Mouse (Mus musculus) liver, embryonic 15.5 days (tissue): ENCODE data around the gene Sh2d1b2. TPM values are rescaled to one million over a fixed set of nuclear protein-coding genes. Genes with fewer than 3 reads are reported as not detected.

ENCODE experiments used
- ATAC-seq: fragments of 200-750 bp; cut with Nextera tagmentation; 2 replicates; pipeline ENCODE4 v1.8.0; 2017; ENCODE audit warnings: moderate number of reproducible peaks, mild to moderate bottlenecking, moderate library complexity; ENCODE audit not compliant: insufficient read depth
- H3K27ac ChIP-seq: fragments of 300-500 bp; sonication (generic); replicated peaks from 2 replicates; pipeline ENCODE4 v1.5.1; 2015; ENCODE audit warnings: mild to moderate bottlenecking, inconsistent platforms
- H3K27me3 ChIP-seq: fragments of 300-500 bp; sonication (generic); 2 replicates; pipeline ENCODE4 v1.6.1; 2015; ENCODE audit warnings: mild to moderate bottlenecking, inconsistent platforms
- H3K36me3 ChIP-seq: fragments of 300-500 bp; sonication (generic); replicated peaks from 2 replicates; pipeline ENCODE4 v1.6.1; 2015; ENCODE audit warnings: moderate library complexity, mild to moderate bottlenecking, inconsistent platforms
- H3K4me1 ChIP-seq: fragments of 300-500 bp; sonication (generic); replicated peaks from 2 replicates; pipeline ENCODE4 v1.6.1; 2015; ENCODE audit warnings: inconsistent platforms
- H3K4me2 ChIP-seq: fragments of 300-500 bp; sonication (generic); 2 replicates; pipeline ENCODE4 v1.6.1; 2015; ENCODE audit warnings: moderate library complexity, mild to moderate bottlenecking, inconsistent platforms
- H3K4me3 ChIP-seq: fragments of 300-500 bp; sonication (generic); replicated peaks from 2 replicates; pipeline ENCODE4 v1.5.1; 2015; ENCODE audit warnings: mild to moderate bottlenecking, inconsistent platforms
- H3K9ac ChIP-seq: fragments of 300-500 bp; sonication (generic); 2 replicates; pipeline ENCODE4 v1.6.1; 2015; ENCODE audit warnings: moderate library complexity, mild to moderate bottlenecking, inconsistent platforms
- H3K9me3 ChIP-seq: fragments of 300-500 bp; sonication (generic); replicated peaks from 2 replicates; pipeline ENCODE4 v1.6.1; 2016; ENCODE audit warnings: inconsistent platforms
- WGBS: fragments of 180-500 bp; shearing (Covaris S2); methylation state at CpG from one replicate; pipeline ENCODE4 v1.1.7; 2015; ENCODE audit warnings: mixed read lengths; ENCODE audit not compliant: insufficient replicate concordance; 5-methylcytosine and 5-hydroxymethylcytosine counted together
- polyA plus RNA-seq: library from polyadenylated mRNA; unstranded; fragments of >200 nt; fragmentation: Nextera tagmentation; extraction: Ambion mirVana; gene quantifications from 2 replicates; pipeline ENCODE4 v1.2.1, GENCODE M21; 2015

Gene Sh2d1b2
- polyA plus RNA-seq, 1 experiment from 2014 or later, result not detected

GRCm38 (mm10) chr1:170277016-170277415 is 44.5 kb downstream of the Sh2d1b2 start, which contains the start of gene Sh2d1b1:
Gene Sh2d1b1, plus strand, starts transcription at chr1:170277320.
- H3K4me3 ChIP-seq, result no peak within 1 kb of the TSS
- H3K4me2 ChIP-seq, result no peak within 1 kb of the TSS
- ATAC-seq, result no peak
- WGBS, result 28% methylated on average over 3 of the region's 3 CpGs
- H3K4me1 ChIP-seq, result no peaks in the 10 kb centered on the region
- H3K9me3 ChIP-seq, result no peaks in the 10 kb centered on the region
- H3K9ac ChIP-seq, result no peak within 1 kb of the TSS
- no peak within 1 kb of the TSS for H3K27ac ChIP-seq
- H3K27me3 ChIP-seq, result no peaks in the 10 kb centered on the region
- no peaks in the 10 kb centered on the region for H3K36me3 ChIP-seq

DNA sequence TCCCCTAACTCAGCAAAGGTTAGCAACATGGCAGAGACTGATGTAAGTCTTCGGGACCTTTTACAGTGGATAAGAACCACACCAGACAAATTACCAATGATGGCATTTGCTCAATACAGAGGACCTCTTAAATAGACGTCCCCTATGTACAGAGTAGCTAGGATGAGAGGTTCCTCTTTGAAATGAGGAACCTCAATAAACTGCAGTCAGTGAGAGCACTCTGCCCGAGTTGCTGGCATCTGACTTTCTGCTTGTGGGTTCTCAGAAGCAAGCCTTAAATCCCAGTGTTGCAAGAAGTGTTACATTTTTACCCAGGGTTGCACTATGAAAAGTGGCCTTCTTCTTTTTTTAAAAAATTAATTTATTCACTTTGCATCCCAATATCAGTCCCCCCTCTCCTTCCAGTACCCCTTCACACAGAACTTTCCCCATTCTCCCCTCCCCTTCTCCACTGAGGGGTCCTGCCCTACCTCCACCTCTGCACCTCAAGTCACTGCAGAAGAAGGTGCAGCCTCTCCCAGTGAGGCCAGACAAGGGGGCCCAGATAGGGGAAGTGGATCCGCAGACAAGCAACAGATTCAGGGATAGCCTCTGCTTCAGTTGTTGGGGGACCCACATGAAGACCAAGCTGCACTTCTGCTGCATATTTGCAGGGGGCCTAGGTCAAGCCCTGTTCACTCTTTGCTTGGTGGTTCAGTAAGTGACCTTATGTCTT is 50.0 kb downstream of the Sh2d1b2 start:
- no peak overlapping the region for H3K9ac ChIP-seq
- no peak overlapping the region for H3K4me2 ChIP-seq
- H3K27ac ChIP-seq, result peak overlapping the region; percentile 61
- 25% methylated on average over 4 of the region's 4 CpGs for WGBS
- no peak overlapping the region for H3K4me3 ChIP-seq
- H3K9me3 ChIP-seq, result no peaks in the 10 kb centered on the region
- H3K27me3 ChIP-seq, result no peaks in the 10 kb centered on the region
- no peaks in the 10 kb centered on the region for H3K36me3 ChIP-seq
- ATAC-seq, result no peak
- no peaks in the 10 kb centered on the region for H3K4me1 ChIP-seq

DNA sequence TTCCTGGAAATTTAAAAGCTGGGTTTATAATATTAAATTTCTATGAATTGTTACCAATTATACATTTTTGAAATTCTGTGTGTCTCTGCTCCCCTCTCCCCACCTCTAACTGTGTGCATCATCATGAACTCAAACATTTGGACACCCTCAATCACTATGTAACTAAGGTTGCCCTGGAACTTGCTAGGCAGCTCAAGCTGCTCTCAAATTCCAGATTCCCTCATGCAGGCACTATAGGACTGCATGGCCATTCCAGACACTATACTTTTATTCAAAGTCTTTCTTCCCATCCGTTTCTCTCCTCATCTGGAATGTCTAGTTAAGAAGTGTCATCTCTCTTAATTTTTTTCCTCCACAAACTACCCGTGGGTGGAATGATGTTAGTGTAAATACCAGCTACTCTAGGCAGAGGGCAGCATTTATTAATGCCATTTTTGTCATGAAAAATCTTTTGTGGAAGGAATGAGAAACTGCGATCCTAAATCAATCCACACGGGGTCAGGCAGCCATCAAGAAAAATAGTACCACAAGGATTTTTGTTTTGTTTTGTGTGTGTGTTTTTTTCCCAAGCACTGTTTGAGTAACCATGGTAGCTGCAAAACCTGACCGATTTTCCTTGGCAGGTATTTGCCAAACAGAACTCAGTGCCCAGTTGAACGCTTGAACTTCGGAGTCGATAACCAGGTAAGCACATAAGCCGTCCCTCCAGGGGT is 59.8 kb downstream of the Sh2d1b2 start:
- Histone ChIP-seq H3K4me3 (no peak overlapping the region), H3K36me3 (no peaks in the 10 kb centered on the region), H3K27ac (no peak overlapping the region), H3K9ac (no peak overlapping the region), H3K4me1 (no peaks in the 10 kb centered on the region), H3K27me3 (no peaks in the 10 kb centered on the region), H3K9me3 (no peaks in the 10 kb centered on the region), H3K4me2 (no peak overlapping the region)
- no peak for ATAC-seq
- 39% methylated on average over 9 of the region's 9 CpGs for WGBS

- Histone ChIP-seq H3K4me2 (no peak overlapping the region), H3K27ac (no peak overlapping the region), H3K4me1 (no peaks in the 10 kb centered on the region), H3K9ac (no peak overlapping the region), H3K4me3 (no peak overlapping the region), H3K27me3 (no peaks in the 10 kb centered on the region), H3K9me3 (no peaks in the 10 kb centered on the region), H3K36me3 (no peaks in the 10 kb centered on the region)
- WGBS, result 54% methylated on average over 5 of the region's 5 CpGs
- ATAC-seq, result no peak
Measured at GRCm38 (mm10) chr1:170293257-170293656, 60.7 kb downstream of the Sh2d1b2 start.

DNA sequence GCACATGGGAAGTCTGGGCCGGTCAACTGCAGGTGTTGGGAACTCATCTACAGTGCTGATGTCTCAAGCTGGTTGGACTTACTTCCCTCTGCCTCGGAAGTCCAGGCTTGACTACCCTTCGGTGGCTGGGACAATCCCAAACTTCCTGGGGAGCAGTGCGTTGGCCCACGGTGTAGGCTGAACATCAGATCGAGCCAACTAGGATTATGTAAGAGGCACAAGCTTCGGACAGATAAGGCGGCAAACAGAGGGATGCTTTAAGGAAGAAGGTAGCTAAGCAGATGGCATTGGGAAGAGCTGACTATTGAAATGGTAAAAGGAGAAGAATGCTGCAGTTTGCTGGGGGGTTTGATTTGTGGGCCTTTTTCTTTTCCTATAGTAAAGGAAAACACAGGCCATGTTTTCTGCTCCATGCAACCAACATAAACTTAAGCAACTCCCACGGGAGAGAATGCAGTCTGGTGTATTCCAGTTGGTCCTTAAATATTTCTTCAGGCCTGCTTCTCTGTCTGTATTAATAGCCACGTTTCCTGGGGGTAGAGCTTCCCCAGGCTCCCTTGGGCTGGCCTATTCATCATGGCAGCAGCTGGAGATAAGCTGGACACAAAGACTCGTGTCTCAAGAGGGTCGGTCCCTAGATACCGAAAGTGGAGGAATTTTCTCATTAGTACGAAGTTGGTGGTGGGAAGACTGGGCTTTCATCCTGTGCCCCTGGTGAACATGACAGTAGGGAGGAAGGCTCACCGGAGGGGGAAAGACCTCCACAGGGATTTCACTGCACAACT is 62.4 kb downstream of the Sh2d1b2 start:
- Histone ChIP-seq H3K9ac (no peak overlapping the region), H3K27ac (no peak overlapping the region), H3K36me3 (no peaks in the 10 kb centered on the region), H3K4me2 (no peak overlapping the region), H3K27me3 (no peaks in the 10 kb centered on the region), H3K9me3 (no peaks in the 10 kb centered on the region), H3K4me3 (no peak overlapping the region), H3K4me1 (no peaks in the 10 kb centered on the region)
- ATAC-seq, result no peak
- 66% methylated on average over 15 of the region's 15 CpGs for WGBS

DNA sequence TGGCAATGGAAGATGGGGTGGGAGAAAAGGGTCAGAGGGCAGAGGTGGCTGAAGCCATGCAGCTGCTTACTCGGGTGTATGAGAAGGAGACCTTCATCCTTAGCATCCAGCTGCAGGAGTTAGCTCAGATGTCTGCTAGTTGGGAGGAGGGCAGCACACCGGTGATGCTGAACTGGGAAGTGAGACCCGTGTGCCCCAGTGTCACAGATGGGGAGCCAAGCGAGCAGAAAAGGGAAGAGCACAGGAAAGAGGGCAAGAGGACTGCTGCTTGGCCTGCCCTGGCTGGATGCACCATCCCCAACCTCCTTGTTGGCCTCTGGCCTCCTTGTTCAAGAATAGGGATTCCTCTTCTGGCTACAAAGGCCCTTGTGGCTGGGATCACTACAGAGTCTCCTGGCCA is 66.9 kb downstream of the Sh2d1b2 start:
- no peaks in the 10 kb centered on the region for H3K4me1 ChIP-seq
- H3K4me3 ChIP-seq, result no peak overlapping the region
- H3K36me3 ChIP-seq, result no peaks in the 10 kb centered on the region
- no peak overlapping the region for H3K27ac ChIP-seq
- H3K4me2 ChIP-seq, result no peak overlapping the region
- WGBS, result 43% methylated on average over 4 of the region's 4 CpGs
- H3K9ac ChIP-seq, result no peak overlapping the region
- no peak for ATAC-seq
- no peaks in the 10 kb centered on the region for H3K9me3 ChIP-seq
- no peaks in the 10 kb centered on the region for H3K27me3 ChIP-seq

GRCm38 (mm10) chr1:170301686-170302085 is 69.1 kb downstream of the Sh2d1b2 start:
- Histone ChIP-seq H3K9me3 (no peaks in the 10 kb centered on the region), H3K27ac (no peak overlapping the region), H3K4me3 (no peak overlapping the region), H3K9ac (no peak overlapping the region), H3K27me3 (no peaks in the 10 kb centered on the region), H3K36me3 (no peaks in the 10 kb centered on the region), H3K4me1 (no peaks in the 10 kb centered on the region), H3K4me2 (no peak overlapping the region)
- WGBS, result 74% methylated on average over 9 of the region's 9 CpGs
- ATAC-seq, result no peak

GRCm38 (mm10) chr1:170302456-170302855 is 69.9 kb downstream of the Sh2d1b2 start:
- ATAC-seq, result no peak
- no peaks in the 10 kb centered on the region for H3K36me3 ChIP-seq
- H3K9ac ChIP-seq, result no peak overlapping the region
- H3K4me3 ChIP-seq, result no peak overlapping the region
- no peak overlapping the region for H3K4me2 ChIP-seq
- H3K4me1 ChIP-seq, result no peaks in the 10 kb centered on the region
- H3K27ac ChIP-seq, result no peak overlapping the region
- WGBS, result 63% methylated on average over 6 of the region's 6 CpGs
- H3K9me3 ChIP-seq, result no peaks in the 10 kb centered on the region
- H3K27me3 ChIP-seq, result no peaks in the 10 kb centered on the region

GRCm38 (mm10) chr1:170303103-170303502 is 70.6 kb downstream of the Sh2d1b2 start:
- Histone ChIP-seq H3K9me3 (no peaks in the 10 kb centered on the region), H3K9ac (no peak overlapping the region), H3K27me3 (no peaks in the 10 kb centered on the region), H3K4me2 (no peak overlapping the region), H3K4me1 (no peaks in the 10 kb centered on the region), H3K4me3 (no peak overlapping the region), H3K36me3 (no peaks in the 10 kb centered on the region), H3K27ac (no peak overlapping the region)
- no peak for ATAC-seq
- 67% methylated on average over 6 of the region's 6 CpGs for WGBS
